Mouse (Mus musculus): Measurements from ENCODE around the gene Sytl3.

The Sytl3 gene

GRCm38 (mm10) chr17:6736306-6737272 lies 77.7 kb downstream of the Sytl3 start:
- no peak for DNase-seq (ENCODE audit: extremely low spot score, low spot score)

GRCm38 (mm10) chr17:6737273-6737997 lies 78.5 kb downstream of the Sytl3 start:
- DNase-seq (ENCODE audit: extremely low spot score, low spot score) = no peak

- no peak for DNase-seq (ENCODE audit: extremely low spot score, low spot score)
Observed at GRCm38 (mm10) chr17:6738836-6739235, 79.9 kb downstream of the Sytl3 start.

- no peak for DNase-seq (ENCODE audit: extremely low spot score, low spot score)
Observed at GRCm38 (mm10) chr17:6739266-6739665, 80.4 kb downstream of the Sytl3 start.

GRCm38 (mm10) chr17:6739756-6740155 lies 80.9 kb downstream of the Sytl3 start:
- DNase-seq (ENCODE audit: extremely low spot score, low spot score) = no peak

DNA sequence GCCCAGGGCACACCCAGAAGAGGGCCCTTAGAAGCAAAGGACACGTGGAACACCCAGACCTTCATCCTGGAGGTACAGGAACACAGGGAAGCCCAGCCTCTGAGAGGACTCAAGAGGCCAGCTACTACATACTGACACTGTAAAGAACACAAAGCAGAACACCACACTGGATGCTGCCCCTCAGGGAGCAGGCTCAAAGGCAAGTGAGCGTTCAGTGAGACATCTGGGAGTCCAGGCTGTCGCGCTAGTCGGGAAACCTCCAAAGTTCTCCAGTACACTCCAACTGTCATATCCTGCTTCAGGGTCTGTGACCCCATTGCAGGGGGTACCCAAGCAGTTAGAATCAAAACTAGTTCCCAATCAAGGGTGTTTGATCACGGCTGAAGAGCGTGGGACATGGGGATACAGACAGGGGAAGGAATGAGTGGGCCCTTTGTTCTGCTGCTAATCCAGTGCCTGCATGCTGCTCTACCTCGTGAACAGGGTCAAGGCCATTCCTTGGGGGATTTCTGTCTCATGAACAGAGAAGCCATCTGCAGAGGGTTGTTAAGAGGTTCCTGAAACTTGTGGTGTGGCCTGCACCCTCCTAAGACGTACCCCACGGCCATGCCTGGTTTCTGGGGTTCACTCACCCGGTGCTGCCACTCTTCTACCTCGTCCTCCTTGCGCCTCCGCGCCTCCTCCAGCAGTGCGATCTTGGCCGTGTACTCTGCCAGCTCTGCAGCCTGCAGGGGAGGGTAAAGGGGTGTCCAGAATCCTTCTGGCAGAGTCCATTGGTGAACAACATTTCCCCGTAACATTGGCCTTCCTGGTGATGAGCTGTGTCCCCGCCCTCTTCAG lies 81.7 kb downstream of the Sytl3 start:
- no peak for DNase-seq (ENCODE audit: extremely low spot score, low spot score)

GRCm38 (mm10) chr17:6741271-6741670 lies 82.4 kb downstream of the Sytl3 start:
- DNase-seq (ENCODE audit: extremely low spot score, low spot score) = no peak

DNA sequence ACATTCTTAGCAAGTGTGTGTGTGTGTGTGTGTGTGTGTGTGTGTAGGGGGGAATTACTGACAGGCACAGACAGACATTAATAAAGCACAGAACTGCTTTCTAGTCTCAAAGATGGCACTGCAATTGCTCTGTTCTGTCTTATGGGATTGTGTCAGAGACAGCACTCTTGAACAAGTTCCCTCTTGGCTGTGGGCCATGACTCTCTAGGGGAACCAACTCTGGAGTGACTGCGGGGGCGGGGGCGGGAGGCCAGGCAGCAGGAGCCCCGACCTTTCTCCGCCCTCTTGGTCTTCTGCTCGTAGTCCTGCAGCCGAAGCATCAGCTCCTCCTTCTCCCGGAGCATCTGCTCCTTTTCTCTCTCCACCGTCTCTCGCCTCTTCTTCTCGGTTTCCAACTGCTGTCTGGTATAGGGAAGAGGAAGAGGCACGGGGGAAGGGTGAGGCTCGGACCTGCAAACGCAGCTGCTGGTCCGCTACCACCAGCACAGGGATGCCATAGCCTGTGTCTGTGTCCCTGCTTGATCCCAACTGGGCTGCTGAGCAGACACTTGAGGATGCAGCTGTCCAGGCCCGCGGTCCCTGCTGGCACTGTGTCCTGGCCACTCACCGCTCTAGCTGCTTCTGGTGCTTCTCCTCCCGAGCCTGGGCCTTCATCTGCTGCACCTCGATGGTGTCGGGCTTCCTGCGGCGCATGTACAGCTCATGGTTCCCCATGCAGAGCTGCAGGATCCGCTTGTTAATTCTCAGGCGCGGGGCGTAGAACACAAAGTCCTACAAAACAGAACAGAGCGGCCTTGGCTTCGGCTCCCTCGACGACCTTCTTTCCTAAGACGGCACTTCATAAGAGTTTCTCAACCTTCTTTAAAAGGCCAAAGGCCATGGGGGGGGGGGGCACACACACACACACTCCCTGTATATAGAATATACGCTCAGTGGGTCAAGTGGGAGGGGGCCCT lies 83.5 kb downstream of the Sytl3 start:
- DNase-seq (ENCODE audit: extremely low spot score, low spot score) = no peak

GRCm38 (mm10) chr17:6743039-6743575 lies 84.2 kb downstream of the Sytl3 start:
- DNase-seq (ENCODE audit: extremely low spot score, low spot score) = no peak

GRCm38 (mm10) chr17:6743787-6744239 lies 84.9 kb downstream of the Sytl3 start:
- DNase-seq (ENCODE audit: extremely low spot score, low spot score) = no peak

DNA sequence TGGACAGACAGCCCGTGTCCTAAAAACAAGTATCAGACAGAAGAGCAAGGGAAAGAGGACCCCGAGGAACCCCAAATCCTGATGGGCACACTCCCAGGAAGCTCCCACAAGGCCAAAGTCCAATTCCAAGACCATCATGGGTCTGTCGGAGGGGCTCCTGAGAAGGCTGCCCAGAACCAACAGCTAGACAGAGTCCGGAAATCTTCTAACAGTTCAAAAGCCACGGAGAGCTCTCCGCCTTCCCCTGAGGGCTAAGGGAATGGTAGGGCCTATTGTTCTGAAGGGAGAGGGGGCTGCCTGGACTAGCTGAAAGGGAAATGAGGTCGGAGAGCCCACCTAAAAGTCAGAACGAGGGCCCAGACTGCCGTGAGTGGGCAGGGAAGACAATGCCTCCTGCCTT lies 85.5 kb downstream of the Sytl3 start:
- DNase-seq (ENCODE audit: extremely low spot score, low spot score) = no peak

DNA sequence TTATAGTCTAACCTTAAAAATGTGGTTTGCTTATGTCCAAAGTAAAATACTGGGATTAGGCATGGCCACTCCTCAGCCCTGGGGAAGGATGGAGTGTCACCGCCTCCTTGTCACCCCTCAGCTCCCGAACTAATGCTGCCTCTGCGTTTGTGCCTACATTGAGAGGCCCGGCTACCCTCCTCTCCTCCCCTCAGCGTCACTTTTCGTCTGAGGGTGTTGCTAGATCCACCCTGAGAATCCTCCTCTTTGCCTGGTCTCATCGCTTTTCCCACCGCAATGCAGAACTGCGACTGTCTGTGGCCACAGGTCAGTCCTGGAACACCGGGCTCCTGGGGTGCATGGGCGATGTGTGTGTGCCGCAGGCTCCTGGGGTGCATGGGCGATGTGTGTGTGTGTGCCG lies 86.0 kb downstream of the Sytl3 start:
- DNase-seq (ENCODE audit: extremely low spot score, low spot score) = no peak

DNA sequence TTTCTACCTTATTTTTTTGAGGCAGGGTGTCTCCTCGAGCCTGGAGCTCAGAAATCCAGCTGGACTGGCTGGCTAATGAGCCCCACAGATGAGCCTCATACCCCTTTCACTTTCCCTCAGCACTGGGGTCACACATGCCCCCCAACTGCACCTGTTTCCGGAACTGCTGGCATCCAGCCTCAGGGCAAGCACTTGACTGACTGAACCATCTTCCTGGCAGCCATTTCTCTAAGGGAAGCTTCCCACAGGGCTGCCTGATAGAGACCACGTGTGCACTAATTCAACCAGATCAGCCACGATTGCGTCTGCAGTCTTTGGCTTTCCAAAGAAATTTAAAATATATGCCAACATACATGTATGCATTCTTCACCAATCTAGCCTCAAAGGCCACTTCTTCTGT lies 86.6 kb downstream of the Sytl3 start:
- no peak for DNase-seq (ENCODE audit: extremely low spot score, low spot score)

DNA sequence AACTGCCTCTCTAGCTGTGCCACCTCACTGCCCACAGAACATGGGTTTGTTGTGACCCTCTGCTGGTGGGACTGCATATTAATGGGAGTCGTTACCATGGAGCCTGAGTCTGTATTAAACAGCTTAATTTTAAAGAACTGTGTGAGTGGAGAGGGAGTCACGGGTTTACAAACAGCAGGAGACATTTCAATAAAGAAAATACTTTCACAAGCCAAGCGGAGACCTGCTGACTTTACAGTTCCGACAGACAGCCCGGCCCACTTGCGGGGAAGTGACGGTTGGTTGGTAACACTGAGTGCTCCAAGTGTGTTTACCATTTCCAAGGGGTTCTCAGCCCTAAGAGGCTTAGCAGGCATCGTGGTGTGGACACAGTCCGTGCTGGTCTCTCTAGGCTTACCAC lies 87.1 kb downstream of the Sytl3 start:
- DNase-seq (ENCODE audit: extremely low spot score, low spot score) = no peak

- DNase-seq (ENCODE audit: extremely low spot score, low spot score) = no peak
Observed at GRCm38 (mm10) chr17:6746452-6747231, 87.7 kb downstream of the Sytl3 start.

DNA sequence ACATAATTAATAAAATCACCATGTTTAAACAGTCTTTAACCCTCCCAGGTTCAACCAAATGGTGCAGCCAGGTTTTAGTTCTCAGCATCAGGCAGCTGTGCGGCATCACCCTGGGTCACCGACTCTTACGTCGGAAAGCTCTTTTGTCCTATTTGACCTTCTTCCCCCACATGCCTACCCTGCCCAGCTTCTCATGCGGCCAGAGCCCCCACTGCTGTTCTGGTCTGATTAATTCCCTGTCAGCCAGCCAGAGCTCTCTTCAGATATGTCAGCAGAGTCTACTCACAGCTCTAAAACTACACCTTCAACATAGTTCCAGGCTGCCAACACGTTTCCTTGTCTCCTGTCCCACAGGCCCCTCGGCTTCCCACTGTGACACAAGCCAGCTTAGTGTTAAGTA lies 88.6 kb downstream of the Sytl3 start:
- no peak for DNase-seq (ENCODE audit: extremely low spot score, low spot score)

DNA sequence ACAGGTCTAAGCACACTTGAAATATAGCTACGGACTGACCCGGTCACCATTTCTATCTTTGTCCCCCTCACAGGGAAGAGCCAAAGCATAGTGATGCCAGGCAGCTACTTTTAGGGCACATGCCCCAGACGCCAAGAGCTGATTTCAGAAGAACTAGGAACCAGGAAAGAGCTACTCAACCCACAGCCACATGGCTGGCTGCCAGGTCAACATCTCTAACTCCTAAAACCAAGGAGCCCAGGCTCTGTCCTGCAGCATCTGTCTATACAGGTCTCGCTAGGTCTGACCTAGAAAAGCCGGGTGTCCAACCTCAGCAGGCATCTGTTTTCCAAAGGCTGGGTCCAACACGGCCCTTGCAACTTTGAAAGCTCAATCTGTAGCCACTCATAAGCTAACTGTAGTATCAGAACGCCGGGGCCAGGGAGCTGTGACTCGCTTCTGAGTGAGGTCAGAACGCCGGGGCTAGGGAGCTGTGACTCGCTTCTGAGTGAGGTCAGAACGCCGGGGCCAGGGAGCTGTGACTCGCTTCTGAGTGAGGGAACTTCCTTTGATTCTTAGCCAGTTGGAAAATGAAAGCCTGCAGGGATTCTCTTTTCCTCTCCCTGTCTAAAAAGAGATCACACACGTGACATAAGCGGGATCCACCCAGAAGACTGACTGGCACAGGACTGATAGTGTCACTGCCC lies 90.0 kb downstream of the Sytl3 start:
- no peak for DNase-seq (ENCODE audit: extremely low spot score, low spot score)

DNA sequence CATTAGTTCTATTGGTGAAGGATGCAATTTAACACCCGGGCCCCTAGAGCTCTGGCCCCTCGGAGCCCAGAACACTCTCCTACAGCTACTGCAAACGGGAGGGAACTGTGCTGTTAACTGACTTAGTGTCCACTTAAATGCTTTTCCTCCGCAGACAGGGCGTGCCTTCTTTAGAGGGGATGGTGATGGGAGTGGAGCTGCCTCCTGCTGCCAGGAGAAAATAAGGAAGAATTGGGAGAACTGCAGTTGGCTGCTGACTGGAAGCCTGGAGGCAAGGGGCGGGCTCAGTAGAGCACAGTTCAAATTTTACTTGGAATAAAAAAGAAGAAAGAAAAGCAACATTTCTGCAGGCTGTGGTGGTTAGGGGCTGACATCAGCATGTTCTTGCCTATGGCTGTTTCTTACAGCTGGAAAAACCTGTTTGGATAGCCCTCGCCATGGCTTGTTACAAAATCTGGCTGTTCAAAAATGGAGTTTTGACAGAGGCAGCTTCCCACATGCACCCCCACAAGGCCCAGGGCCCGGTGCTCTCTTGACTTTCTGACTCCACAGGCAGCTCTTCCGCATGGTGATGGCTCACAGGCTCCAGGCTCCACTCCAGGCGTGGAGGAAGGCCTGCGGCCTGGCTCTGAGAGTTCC lies 92.4 kb downstream of the Sytl3 start:
- no peak for DNase-seq (ENCODE audit: extremely low spot score, low spot score)
